Mouse (Mus musculus): ENCODE measurements around the gene Ankrd11. TPM values are rescaled to one million over a fixed set of nuclear protein-coding genes. Genes with fewer than 3 reads are reported as not detected.

Ankrd11 gene
- 43.2 and 58.2 TPM in 2 replicates for polyA plus RNA-seq (2015; fragmentation: Nextera tagmentation; extraction: Ambion mirVana)

GRCm38 (mm10) chr8:123042158-123042973 is at the start of gene Ankrd11:
Gene Ankrd11 (minus strand): TSS chr8:123042277.
- Histone ChIP-seq H3K4me2 (peak within 1 kb of the TSS; percentile 85), H3K36me3 (peaks cover 15% of the 10 kb centered on the region), H3K9me3 (no peaks in the 10 kb centered on the region), H3K4me3 (peak within 1 kb of the TSS; percentile 100), H3K27me3 (no peaks in the 10 kb centered on the region), H3K4me1 (replicated peaks) (peaks cover 44% of the 10 kb centered on the region), H3K9ac (peak within 1 kb of the TSS; percentile 100), H3K27ac (replicated peaks) (peak within 1 kb of the TSS; percentile 98)
- under 1% methylated on average over 89 of the region's 91 CpGs for WGBS
- peak; percentile 98 for ATAC-seq (ENCODE audit: low read depth)

- Histone ChIP-seq H3K4me3 (no peak overlapping the region), H3K4me1 (replicated peaks) (no peaks in the 10 kb centered on the region), H3K36me3 (peaks cover 100% of the 10 kb centered on the region), H3K9me3 (no peaks in the 10 kb centered on the region), H3K27me3 (no peaks in the 10 kb centered on the region), H3K9ac (0 out of 2 replicates have a peak overlapping the region, but pooled peaks have one; percentile 26), H3K27ac (replicated peaks) (no peak overlapping the region), H3K4me2 (no peak overlapping the region)
- ATAC-seq (ENCODE audit: low read depth), result no peak
- WGBS, result 88% methylated on average over 9 of the region's 9 CpGs
These were observed 45.2 kb upstream of the Ankrd11 start for GRCm38 (mm10) chr8:123087289-123087688.

- 87% methylated on average over 12 of the region's 12 CpGs for WGBS
- Histone ChIP-seq H3K27me3 (no peaks in the 10 kb centered on the region), H3K36me3 (peaks cover 99% of the 10 kb centered on the region), H3K27ac (replicated peaks) (no peak overlapping the region), H3K4me3 (no peak overlapping the region), H3K4me2 (no peak overlapping the region), H3K9me3 (no peaks in the 10 kb centered on the region), H3K9ac (no peak overlapping the region), H3K4me1 (replicated peaks) (no peaks in the 10 kb centered on the region)
- ATAC-seq (ENCODE audit: low read depth), result no peak
These were observed 41.5 kb upstream of the Ankrd11 start for GRCm38 (mm10) chr8:123083610-123084009.

- no peaks in the 10 kb centered on the region for H3K27me3 ChIP-seq
- no peak overlapping the region for H3K4me3 ChIP-seq
- H3K36me3 ChIP-seq, result peaks cover 98% of the 10 kb centered on the region
- H3K9me3 ChIP-seq, result no peaks in the 10 kb centered on the region
- WGBS, result 85% methylated on average over 6 of the region's 6 CpGs
- ATAC-seq (ENCODE audit: low read depth), result no peak
- H3K9ac ChIP-seq, result no peak overlapping the region
- H3K4me1 ChIP-seq (replicated peaks), result no peaks in the 10 kb centered on the region
- no peak overlapping the region for H3K27ac ChIP-seq (replicated peaks)
- no peak overlapping the region for H3K4me2 ChIP-seq
These were observed 40.9 kb upstream of the Ankrd11 start for GRCm38 (mm10) chr8:123082993-123083392.

- Histone ChIP-seq H3K9me3 (no peaks in the 10 kb centered on the region), H3K4me3 (no peak overlapping the region), H3K27me3 (no peaks in the 10 kb centered on the region), H3K4me2 (no peak overlapping the region), H3K27ac (replicated peaks) (no peak overlapping the region), H3K9ac (no peak overlapping the region), H3K4me1 (replicated peaks) (no peaks in the 10 kb centered on the region), H3K36me3 (peaks cover 98% of the 10 kb centered on the region)
- 92% methylated on average over 6 of the region's 6 CpGs for WGBS
- no peak for ATAC-seq (ENCODE audit: low read depth)
These were observed 35.1 kb upstream of the Ankrd11 start for GRCm38 (mm10) chr8:123077213-123077612.

GRCm38 (mm10) chr8:123071176-123071575 is 29.1 kb upstream of the Ankrd11 start:
- Histone ChIP-seq H3K27ac (replicated peaks) (no peak overlapping the region), H3K9ac (no peak overlapping the region), H3K4me2 (no peak overlapping the region), H3K4me3 (no peak overlapping the region), H3K9me3 (no peaks in the 10 kb centered on the region), H3K4me1 (replicated peaks) (peaks cover 15% of the 10 kb centered on the region), H3K36me3 (peaks cover 65% of the 10 kb centered on the region), H3K27me3 (no peaks in the 10 kb centered on the region)
- 78% methylated on average over 4 of the region's 4 CpGs for WGBS
- ATAC-seq (ENCODE audit: low read depth), result no peak

GRCm38 (mm10) chr8:123066101-123066683 is 24.1 kb upstream of the Ankrd11 start:
- Histone ChIP-seq H3K27ac (replicated peaks) (peak overlapping the region; percentile 93), H3K4me2 (peak overlapping the region; percentile 69), H3K9me3 (no peaks in the 10 kb centered on the region), H3K4me1 (replicated peaks) (peaks cover 33% of the 10 kb centered on the region), H3K4me3 (peak overlapping the region; percentile 77), H3K9ac (peak overlapping the region; percentile 90), H3K27me3 (no peaks in the 10 kb centered on the region), H3K36me3 (peaks cover 15% of the 10 kb centered on the region)
- 40% methylated on average over 7 of the region's 7 CpGs for WGBS
- ATAC-seq (ENCODE audit: low read depth), result no peak

GRCm38 (mm10) chr8:123065214-123066100 is 23.4 kb upstream of the Ankrd11 start:
- Histone ChIP-seq H3K27ac (replicated peaks) (peak overlapping the region; percentile 93), H3K9me3 (no peaks in the 10 kb centered on the region), H3K4me2 (peak overlapping the region; percentile 69), H3K9ac (peak overlapping the region; percentile 90), H3K27me3 (no peaks in the 10 kb centered on the region), H3K4me3 (peak overlapping the region; percentile 77), H3K4me1 (replicated peaks) (peaks cover 33% of the 10 kb centered on the region), H3K36me3 (peaks cover 10% of the 10 kb centered on the region)
- WGBS, result under 1% methylated on average over 84 of the region's 84 CpGs
- peak; percentile 98 for ATAC-seq (ENCODE audit: low read depth)

GRCm38 (mm10) chr8:123064809-123065213 is 22.7 kb upstream of the Ankrd11 start:
- Histone ChIP-seq H3K27me3 (no peaks in the 10 kb centered on the region), H3K4me3 (peak overlapping the region; percentile 77), H3K9ac (peak overlapping the region; percentile 90), H3K9me3 (no peaks in the 10 kb centered on the region), H3K36me3 (0 out of 2 replicates have a peak, but pooled peaks cover 6% of the 10 kb centered on the region), H3K27ac (replicated peaks) (peak overlapping the region; percentile 93), H3K4me2 (peak overlapping the region; percentile 69), H3K4me1 (replicated peaks) (peaks cover 33% of the 10 kb centered on the region)
- peak; percentile 41; the same call in 1 of the 2 replicates for ATAC-seq (ENCODE audit: low read depth)
- WGBS, result 3% methylated on average over 14 of the region's 14 CpGs

GRCm38 (mm10) chr8:123064072-123064471 is 22.0 kb upstream of the Ankrd11 start:
- peak overlapping the region; percentile 90; the same call in 1 of the 2 replicates for H3K9ac ChIP-seq
- peak overlapping the region; percentile 93 for H3K27ac ChIP-seq (replicated peaks)
- H3K36me3 ChIP-seq, result 0 out of 2 replicates have a peak, but pooled peaks cover 6% of the 10 kb centered on the region
- H3K4me2 ChIP-seq, result peak overlapping the region; percentile 69
- peaks cover 33% of the 10 kb centered on the region for H3K4me1 ChIP-seq (replicated peaks)
- ATAC-seq (ENCODE audit: low read depth), result 0 out of 2 replicates have a peak, but pooled peaks have one; percentile 4
- 53% methylated on average over 4 of the region's 4 CpGs for WGBS
- H3K4me3 ChIP-seq, result peak overlapping the region; percentile 77; the same call in 1 of the 2 replicates
- no peaks in the 10 kb centered on the region for H3K27me3 ChIP-seq
- no peaks in the 10 kb centered on the region for H3K9me3 ChIP-seq

GRCm38 (mm10) chr8:123062721-123063120 is 20.6 kb upstream of the Ankrd11 start, which contains the start of gene Spg7:
Gene Spg7 (plus strand): TSS chr8:123062942.
- peaks cover 33% of the 10 kb centered on the region for H3K4me1 ChIP-seq (replicated peaks)
- no peak for ATAC-seq (ENCODE audit: low read depth)
- peak within 1 kb of the TSS; percentile 90; the same call in 1 of the 2 replicates for H3K9ac ChIP-seq
- H3K36me3 ChIP-seq, result no peaks in the 10 kb centered on the region
- 0 out of 2 replicates have a peak within 1 kb of the TSS, but pooled peaks have one; percentile 93 for H3K27ac ChIP-seq (replicated peaks)
- H3K4me3 ChIP-seq, result no peak within 1 kb of the TSS
- H3K4me2 ChIP-seq, result no peak within 1 kb of the TSS
- H3K9me3 ChIP-seq, result no peaks in the 10 kb centered on the region
- no peaks in the 10 kb centered on the region for H3K27me3 ChIP-seq
- 78% methylated on average over 7 of the region's 7 CpGs for WGBS
